Mouse (Mus musculus): ENCODE results near the gene Msi2.

Gene Msi2

GRCm38 (mm10) chr11:88713479-88713878, 4.8 kb downstream of the Msi2 start:
- in situ Hi-C loops (cut with MseI, MboI) = no loop called here

GRCm38 (mm10) chr11:88709876-88710614, 8.3 kb downstream of the Msi2 start:
- in situ Hi-C loops (cut with MseI, MboI) = no loop called here

- in situ Hi-C loops (cut with MseI, MboI) = no loop called here
These were observed 11.0 kb downstream of the Msi2 start for GRCm38 (mm10) chr11:88707228-88707775.

DNA sequence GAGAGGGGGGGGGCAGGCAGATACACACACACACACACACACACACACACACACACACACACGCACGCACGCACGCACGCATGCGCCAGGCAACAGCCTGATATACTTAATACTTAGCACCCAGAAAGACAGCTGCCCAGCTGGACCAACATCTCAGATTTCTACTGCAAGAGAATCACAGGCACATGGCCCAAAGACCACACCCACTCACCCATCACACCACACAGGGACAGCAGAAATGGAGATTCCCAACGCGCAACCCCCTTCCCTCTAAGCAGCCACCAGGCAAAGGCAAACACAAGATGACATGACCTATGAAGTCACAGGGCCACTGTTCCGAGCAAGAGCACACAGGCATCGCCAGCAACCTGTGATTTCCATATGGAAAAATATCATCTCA, 13.6 kb downstream of the Msi2 start:
- in situ Hi-C loops (cut with MseI, MboI) = no loop called here

DNA sequence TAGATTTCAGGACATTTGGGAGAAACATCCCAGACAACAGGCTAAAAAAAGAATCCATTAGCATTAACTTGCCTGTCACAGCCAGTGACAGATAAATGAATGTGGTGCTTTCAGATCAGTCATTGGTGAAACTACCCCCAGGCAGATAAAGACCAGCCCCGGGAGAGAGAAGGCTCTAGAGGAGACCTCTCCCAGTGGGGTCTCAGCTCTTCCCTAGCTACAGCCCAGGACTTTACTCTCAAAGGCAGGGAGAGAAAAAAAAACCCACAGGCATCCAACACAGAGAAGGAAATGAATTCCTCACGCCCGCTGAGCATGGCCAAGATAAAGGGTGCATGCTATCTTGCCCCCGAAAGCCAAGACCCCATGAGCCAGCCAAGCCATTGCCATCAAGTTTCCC, 15.1 kb downstream of the Msi2 start:
- in situ Hi-C loops (cut with MseI, MboI) = no loop called here

DNA sequence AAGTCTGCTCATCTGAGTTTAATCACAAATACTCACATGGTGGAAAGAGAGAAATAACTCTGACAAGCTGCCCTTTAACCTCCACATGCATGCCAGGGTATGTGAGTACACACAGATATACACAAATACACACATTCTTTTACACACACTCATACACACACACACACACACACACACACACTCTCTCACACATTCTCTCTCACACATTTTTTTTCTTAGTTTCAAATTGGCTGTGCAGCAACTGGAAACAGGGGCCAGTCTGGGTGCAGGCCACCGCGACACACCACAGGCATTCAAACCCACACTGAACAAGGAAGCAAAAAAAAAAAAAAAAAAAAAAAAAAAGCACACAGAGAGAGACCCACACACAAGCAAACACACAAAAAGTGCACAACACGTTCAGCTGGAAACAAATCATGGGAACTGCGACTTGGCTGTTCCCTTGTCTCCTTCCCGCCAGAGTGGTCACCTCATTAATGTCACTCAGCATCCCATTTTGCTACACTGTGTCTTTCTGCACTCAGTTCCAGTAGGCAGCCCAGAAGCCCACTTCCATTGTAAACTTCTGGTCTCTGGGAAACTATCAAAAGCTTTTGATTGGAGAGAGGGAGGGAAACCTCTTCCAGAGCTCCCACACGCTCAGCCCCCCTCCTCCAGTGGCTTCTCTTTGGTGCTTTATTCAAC, 16.2 kb downstream of the Msi2 start:
- in situ Hi-C loops (cut with MseI, MboI) = no loop called here

DNA sequence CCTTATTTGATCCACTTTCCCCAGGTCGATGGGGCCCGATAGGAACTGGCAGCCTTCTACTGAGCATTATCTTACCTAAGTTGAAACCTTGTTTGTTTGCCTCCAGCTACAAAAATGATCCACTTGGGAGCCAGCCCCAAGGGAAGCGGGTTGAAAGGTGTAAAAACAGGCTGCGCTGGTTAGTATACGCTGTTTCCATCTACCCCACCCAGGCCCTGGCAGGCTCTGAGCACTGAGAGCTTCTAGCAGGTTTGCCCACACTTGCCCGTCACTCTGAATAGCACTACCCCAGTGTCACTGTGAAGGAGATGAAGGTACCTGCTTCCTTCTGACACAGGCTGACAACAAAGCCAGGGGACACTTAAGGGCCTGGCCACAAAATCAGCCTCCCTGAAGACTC, 17.3 kb downstream of the Msi2 start:
- in situ Hi-C loops (cut with MseI, MboI) = no loop called here

DNA sequence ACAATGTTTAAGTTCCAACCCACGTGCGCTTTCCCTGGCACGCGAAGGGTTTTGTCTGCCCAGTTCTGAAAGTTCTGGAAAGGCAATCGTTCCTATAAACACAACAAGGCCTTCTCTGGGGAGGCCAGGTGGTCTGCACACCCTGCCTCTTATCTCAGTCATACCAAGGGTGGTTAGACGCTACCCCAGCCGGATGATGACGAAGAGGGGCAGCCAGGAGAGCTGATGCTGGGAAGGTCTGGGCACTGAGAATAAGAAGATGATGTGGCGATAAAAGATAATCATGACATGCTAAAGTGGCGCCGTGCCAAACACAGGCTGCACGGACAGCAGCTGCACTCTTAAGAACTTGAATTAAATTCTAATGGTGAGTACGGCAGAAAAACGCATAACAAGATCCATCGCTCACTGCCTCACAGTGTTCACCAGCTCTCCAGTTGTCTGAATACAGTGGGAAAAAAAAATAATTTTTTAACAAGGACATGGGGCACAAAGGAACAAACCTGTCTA, 18.1 kb downstream of the Msi2 start:
- in situ Hi-C loops (cut with MseI, MboI) = no loop called here

DNA sequence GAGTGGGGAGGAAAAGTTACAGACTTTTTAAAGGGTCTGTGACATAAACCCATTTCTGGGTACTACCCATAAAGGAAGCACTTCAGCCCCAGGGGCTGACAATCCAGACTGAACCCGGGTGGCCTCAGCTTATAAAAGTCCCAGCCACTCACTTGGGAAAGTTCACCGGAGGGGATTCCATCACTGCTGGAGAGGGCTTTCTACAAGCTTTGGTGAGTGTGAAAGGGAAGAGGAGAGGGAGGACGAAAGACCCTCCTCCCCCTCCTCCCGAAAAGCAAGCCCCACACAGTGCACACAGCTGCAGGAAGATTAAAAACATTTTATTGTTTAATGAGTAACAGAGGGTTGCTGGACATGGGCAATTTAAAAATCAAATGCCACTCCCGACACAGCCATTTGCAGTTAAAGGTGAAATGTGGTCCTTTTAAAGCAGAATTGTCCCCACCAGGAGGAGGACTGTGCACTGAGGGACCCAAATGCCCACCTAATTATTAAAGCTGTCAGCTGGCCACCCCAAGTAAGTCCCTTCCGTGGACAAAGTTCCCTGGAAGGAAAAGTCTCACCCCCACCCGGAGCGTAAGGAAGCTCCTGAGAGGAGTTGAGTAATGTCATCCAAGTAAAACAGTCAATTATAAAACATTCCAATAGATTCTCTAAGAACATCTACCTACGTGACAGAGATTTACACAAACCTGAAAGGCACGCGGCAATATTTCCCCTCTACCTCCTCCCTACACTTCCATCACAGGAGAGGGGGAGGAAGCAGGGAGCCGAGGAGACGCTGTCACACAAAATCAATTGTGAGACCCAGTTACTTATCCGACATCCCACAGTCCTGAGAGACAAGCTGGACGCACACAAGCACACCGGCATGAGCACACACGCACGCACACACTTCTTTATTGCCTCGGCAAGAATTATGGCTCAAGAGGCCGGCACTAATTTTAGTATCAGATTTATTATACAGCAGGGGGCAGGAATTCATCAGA, 24.1 kb downstream of the Msi2 start:
- in situ Hi-C loops (cut with MseI, MboI) = no loop called here

- in situ Hi-C loops (cut with MseI, MboI) = no loop called here
These were observed 25.1 kb downstream of the Msi2 start for GRCm38 (mm10) chr11:88693002-88693769.

DNA sequence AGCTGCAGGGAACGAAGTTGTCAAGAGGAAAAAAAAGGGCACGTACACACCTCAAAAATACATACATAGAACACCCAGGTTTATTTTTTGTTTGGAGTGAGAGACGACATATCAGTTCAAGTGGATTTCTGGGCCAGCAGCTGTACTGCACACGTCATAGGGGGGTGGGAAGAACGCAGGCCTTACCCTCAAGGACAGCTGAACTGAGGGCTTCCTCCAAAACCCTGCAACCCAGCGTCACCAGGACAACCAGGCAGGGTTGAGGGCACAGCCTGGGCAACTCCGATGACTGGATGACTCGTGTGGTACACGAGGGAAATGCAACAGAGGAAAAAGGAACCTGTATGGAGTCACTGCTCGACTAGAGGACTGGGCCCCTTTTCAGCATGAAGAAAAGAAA, 25.9 kb downstream of the Msi2 start:
- in situ Hi-C loops (cut with MseI, MboI) = no loop called here

GRCm38 (mm10) chr11:88690556-88691287, 27.6 kb downstream of the Msi2 start:
- in situ Hi-C loops (cut with MseI, MboI) = no loop called here

DNA sequence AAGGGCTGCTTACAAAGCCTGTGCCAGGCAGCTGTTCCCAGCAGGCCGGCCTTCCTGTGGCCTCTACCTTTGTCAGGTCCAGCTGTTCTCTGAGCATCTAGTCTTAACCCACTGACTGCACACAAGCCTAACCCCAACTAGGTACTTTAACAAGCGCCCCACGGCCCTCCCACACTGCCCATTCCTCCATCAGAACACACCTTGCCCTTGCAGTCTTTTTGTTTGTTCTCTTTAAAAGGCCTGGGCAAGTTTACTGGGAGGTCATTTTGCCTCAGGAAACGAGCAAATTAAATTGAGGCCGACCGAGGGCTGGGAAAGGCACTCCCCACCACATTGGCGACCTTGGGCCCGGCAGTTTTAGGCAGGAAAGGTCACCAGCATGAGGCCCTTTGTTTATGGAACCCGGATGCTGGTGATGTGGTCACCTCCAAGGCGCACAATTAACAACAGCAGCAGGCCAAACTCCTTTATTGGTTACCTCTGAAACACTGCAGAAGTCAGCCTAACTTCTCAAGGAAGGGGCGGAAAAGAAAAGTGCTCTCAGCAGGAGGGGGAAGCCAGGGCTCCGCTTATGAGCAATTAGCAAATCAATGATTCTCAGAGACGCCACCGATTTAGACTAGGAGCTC, 28.4 kb downstream of the Msi2 start:
- in situ Hi-C loops (cut with MseI, MboI) = no loop called here

- in situ Hi-C loops (cut with MseI, MboI) = no loop called here
These were observed 29.7 kb downstream of the Msi2 start for GRCm38 (mm10) chr11:88688644-88689043.

DNA sequence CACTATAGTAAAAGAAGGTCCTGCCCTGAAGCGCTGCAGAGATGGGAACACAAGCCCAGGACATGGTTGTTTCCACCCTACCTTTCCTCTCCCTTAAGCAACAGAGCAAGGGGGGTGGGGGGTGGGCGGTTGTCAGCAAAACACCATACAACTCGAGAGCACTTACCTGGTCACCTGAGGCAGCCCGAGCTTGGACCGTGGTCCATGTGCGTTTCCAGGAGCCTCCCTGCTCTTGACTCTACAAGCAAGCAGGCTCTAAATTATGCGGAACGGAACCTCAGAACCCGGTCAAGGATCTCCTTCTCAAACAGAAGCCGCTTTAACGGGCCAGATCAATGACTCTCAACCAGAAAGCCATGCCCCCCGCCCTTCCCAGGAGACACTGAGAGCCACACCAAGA, 30.6 kb downstream of the Msi2 start:
- in situ Hi-C loops (cut with MseI, MboI) = no loop called here

GRCm38 (mm10) chr11:88687010-88687409, 31.3 kb downstream of the Msi2 start:
- in situ Hi-C loops (cut with MseI, MboI) = no loop called here

DNA sequence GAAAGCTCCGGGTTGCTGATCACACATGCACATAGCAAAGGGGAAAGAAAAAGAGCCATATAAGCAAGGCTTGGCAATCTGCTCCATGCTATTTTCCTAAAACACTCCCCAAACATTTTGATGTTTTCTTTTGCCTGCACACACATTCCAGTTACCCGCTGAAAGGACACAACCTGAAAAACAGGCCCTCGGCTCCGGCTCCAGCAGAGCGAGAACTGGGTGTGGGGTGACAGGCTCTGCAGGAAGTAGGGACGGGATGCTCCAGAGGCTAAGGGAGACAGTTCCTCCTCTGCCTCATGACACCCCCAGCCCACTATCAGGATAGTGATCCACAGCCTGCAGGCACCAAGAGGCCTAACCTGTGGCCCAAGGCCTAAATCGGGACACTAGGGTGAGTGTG, 32.3 kb downstream of the Msi2 start:
- in situ Hi-C loops (cut with MseI, MboI) = no loop called here

DNA sequence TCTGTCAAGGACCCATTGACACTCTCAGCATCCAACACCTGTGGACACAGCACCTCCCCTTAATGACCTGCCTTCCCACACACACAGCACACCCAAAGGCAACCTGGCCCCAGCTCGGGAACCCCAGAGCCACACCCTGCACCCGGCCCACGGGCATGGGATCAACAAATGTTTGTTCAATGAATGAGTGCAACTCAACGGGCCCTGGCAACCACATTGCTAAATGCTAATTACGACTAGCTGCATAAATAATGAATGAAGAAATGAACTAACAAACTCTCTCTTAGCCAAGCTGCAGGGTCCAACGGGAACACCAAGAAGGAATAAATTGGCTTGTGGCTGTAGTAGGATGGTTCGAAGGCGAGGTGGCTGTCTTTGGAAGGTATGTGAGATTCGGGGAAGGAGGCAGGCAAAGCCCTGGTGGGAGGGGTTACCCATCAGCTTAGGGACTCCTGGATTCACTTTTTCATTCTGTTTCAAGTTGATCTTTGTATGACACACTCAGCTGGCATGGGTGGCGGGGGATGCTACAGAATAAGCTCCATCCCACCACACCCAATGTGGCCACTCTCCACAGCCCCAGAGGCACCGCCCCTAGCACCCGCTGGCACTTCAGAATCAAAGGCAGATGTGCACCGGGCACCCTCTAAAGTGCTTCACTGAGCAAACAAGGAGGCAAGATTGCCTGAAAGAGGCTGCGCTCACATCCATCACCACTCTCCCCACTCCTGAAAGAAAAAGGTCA, 35.1 kb downstream of the Msi2 start:
- in situ Hi-C loops (cut with MseI, MboI) = no loop called here

DNA sequence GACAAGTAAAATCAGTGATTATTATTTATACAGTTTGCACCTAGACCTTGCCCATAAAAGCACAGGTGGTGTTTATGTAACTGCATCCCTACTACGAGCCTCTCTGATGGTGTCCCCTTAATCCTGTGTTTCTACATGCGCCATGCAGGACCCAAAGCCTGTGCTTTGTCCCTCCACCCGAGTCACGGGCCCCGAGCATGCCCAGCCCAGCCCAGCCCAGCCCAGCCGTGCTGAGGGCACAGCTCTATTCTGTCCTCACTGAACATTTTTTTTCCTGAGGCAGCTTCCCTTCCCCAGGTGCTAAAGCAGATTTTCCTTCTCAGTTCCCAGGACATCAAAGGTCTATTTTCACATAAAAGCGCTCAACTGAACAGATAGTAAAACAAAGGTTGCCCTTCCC, 41.0 kb downstream of the Msi2 start:
- in situ Hi-C loops (cut with MseI, MboI) = no loop called here

All from mouse trophoblast stem cell (cell line).